Mouse (Mus musculus): ENCODE results near the gene Bcas1.

DNA sequence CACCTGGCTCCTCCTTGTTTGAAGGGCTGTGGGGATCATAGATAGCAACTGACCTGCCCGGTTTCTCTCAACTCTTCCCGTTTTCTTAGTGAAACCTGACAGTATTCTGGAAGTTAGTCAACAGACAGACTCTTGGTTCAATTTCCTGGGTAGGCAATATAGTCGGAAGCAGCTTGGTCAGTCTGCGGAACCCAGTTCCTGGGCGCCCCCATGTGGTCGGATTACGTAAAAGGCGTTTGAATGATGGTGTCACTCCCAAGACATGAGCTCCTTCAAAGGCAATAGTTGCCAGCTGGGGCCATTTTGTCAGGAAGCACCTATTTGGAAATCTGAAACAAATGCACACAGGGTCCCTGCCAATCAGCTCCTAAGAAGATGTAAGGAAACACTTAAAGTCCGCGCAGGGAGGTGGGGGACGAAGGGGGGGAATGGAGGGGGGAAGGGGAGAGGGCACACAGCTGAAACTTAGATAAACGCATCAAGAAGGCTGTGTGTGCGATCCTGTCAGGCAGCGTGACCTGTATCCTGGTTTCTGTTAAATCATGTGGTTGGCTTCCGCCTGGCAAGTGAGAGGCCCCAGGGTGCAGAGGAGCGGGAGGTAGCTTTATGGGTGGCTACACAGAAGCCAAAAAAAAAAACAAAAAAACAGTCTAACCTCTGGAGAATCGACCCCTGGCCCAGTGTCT is 84.4 kb downstream of the Bcas1 start:
- no peak; the same call in 1 of the 2 replicates for TF ChIP-seq CTCF (IDR thresholded peaks at IDR 0.05; ENCODE audit: borderline replicate concordance, control insufficient read depth, extremely low read depth, insufficient read depth, low read length, poor library complexity)
- no peak for TF ChIP-seq POLR2A (IDR thresholded peaks at IDR 0.05; ENCODE audit: control insufficient read depth, extremely low read depth, insufficient read depth, low read length, poor library complexity)

Measured in thymus, adult 2 months (tissue).